Mouse (Mus musculus): ENCODE measurements around the gene Slc5a6.
A peak's percentile ranks its signal among the peaks of the same experiment; 100 is the strongest.
"Not testable (repeated sequence)": the region's sequence is repeated elsewhere in the genome, so short reads cannot be mapped to it uniquely, and the experiment has no call there.

Gene Slc5a6

GRCm38 (mm10) chr5:31069810-31070209, 21.1 kb upstream of the Slc5a6 start:
- no peak for DNase-seq (ENCODE audit: low spot score in 2 of 2)

- DNase-seq (ENCODE audit: low spot score in 2 of 2): no peak
Observed at GRCm38 (mm10) chr5:31055216-31056140, 6.8 kb upstream of the Slc5a6 start.

- peak; percentile 93 to 95 for DNase-seq (ENCODE audit: low spot score in 2 of 2)
Observed at GRCm38 (mm10) chr5:31054261-31055215, 5.8 kb upstream of the Slc5a6 start, which contains the start of gene Cad. Gene Cad (plus strand): TSS chr5:31054780.

GRCm38 (mm10) chr5:31053728-31054127, 5.0 kb upstream of the Slc5a6 start:
- DNase-seq (ENCODE audit: low spot score in 2 of 2): not testable (repeated sequence)

GRCm38 (mm10) chr5:31050427-31050826, 1.7 kb upstream of the Slc5a6 start:
- no peak for DNase-seq (ENCODE audit: low spot score in 2 of 2)

GRCm38 (mm10) chr5:31047848-31048762, 619 bp downstream of the Slc5a6 start, which contains the start of gene Atraid:
Gene Atraid (plus strand): TSS chr5:31048312.
- DNase-seq (ENCODE audit: low spot score in 2 of 2): peak; percentile 98 to 99

- DNase-seq (ENCODE audit: low spot score in 2 of 2): no peak
Observed at GRCm38 (mm10) chr5:31047074-31047473, 1.6 kb downstream of the Slc5a6 start.

- no peak for DNase-seq (ENCODE audit: low spot score in 2 of 2)
Observed at GRCm38 (mm10) chr5:31046416-31046815, 2.3 kb downstream of the Slc5a6 start.

GRCm38 (mm10) chr5:31038171-31038845, 10.4 kb downstream of the Slc5a6 start:
- no peak for DNase-seq (ENCODE audit: low spot score in 2 of 2)

- not testable (repeated sequence) for DNase-seq (ENCODE audit: low spot score in 2 of 2)
Observed at GRCm38 (mm10) chr5:31036556-31036955, 12.2 kb downstream of the Slc5a6 start.

- no peak for DNase-seq (ENCODE audit: low spot score in 2 of 2)
Observed at GRCm38 (mm10) chr5:31034669-31035068, 14.1 kb downstream of the Slc5a6 start.

- no peak for DNase-seq (ENCODE audit: low spot score in 2 of 2)
Observed at GRCm38 (mm10) chr5:31031508-31031907, 17.2 kb downstream of the Slc5a6 start.

GRCm38 (mm10) chr5:31030926-31031325, 17.8 kb downstream of the Slc5a6 start:
- no peak for DNase-seq (ENCODE audit: low spot score in 2 of 2)

GRCm38 (mm10) chr5:31024641-31025040, 24.1 kb downstream of the Slc5a6 start:
- DNase-seq (ENCODE audit: low spot score in 2 of 2): no peak

- no peak for DNase-seq (ENCODE audit: low spot score in 2 of 2)
Observed at GRCm38 (mm10) chr5:31023254-31023653, 25.5 kb downstream of the Slc5a6 start.

- DNase-seq (ENCODE audit: low spot score in 2 of 2): no peak
Observed at GRCm38 (mm10) chr5:31022690-31023089, 26.0 kb downstream of the Slc5a6 start.

- not testable (repeated sequence) for DNase-seq (ENCODE audit: low spot score in 2 of 2)
Observed at GRCm38 (mm10) chr5:31021790-31022189, 26.9 kb downstream of the Slc5a6 start.

- no peak for DNase-seq (ENCODE audit: low spot score in 2 of 2)
Observed at GRCm38 (mm10) chr5:31015913-31016312, 32.8 kb downstream of the Slc5a6 start.

- no peak for DNase-seq (ENCODE audit: low spot score in 2 of 2)
Observed at GRCm38 (mm10) chr5:31012737-31013136, 36.0 kb downstream of the Slc5a6 start.

GRCm38 (mm10) chr5:31004184-31004583, 44.5 kb downstream of the Slc5a6 start:
- peak; percentile 83 to 97 for DNase-seq (ENCODE audit: low spot score in 2 of 2)
